Mouse (Mus musculus) midbrain, embryonic 13.5 days (tissue): ENCODE measurements at regions not wholly inside any gene's neighbourhood (a gene's known extent, or its start where the extent isn't known, plus 50 kb on each side); places are given as distances from the start of the nearest gene placed in this dataset.

ENCODE experiments used
- ATAC-seq: fragments of 200-750 bp; cut with Nextera tagmentation; 2 replicates; pipeline ENCODE4 v1.8.0; 2017; ENCODE audit warnings: mild to moderate bottlenecking, moderate TSS enrichment, moderate library complexity
- H3K27ac ChIP-seq: fragments of 300-500 bp; sonication (generic); 2 replicates; pipeline ENCODE4 v1.5.1; 2015; ENCODE audit warnings: inconsistent platforms, mild to moderate bottlenecking, moderate library complexity
- H3K27me3 ChIP-seq: fragments of 300-500 bp; sonication (generic); 2 replicates; pipeline ENCODE4 v1.6.1; 2015; ENCODE audit warnings: mild to moderate bottlenecking, inconsistent platforms
- H3K36me3 ChIP-seq: fragments of 300-500 bp; sonication (generic); 2 replicates; pipeline ENCODE4 v1.6.1; 2015; ENCODE audit warnings: mild to moderate bottlenecking, inconsistent platforms
- H3K4me1 ChIP-seq: fragments of 300-500 bp; sonication (generic); replicated peaks from 2 replicates; pipeline ENCODE4 v1.6.1; 2015; ENCODE audit warnings: inconsistent platforms
- H3K4me2 ChIP-seq: fragments of 300-500 bp; sonication (generic); replicated peaks from 2 replicates; pipeline ENCODE4 v1.6.1; 2015; ENCODE audit warnings: moderate library complexity, mild to moderate bottlenecking, inconsistent platforms
- H3K4me3 ChIP-seq: fragments of 300-500 bp; sonication (generic); replicated peaks from 2 replicates; pipeline ENCODE4 v1.5.1; 2015; ENCODE audit warnings: mild to moderate bottlenecking, inconsistent platforms
- H3K9ac ChIP-seq: fragments of 300-500 bp; sonication (generic); replicated peaks from 2 replicates; pipeline ENCODE4 v1.6.1; 2015; ENCODE audit warnings: mild to moderate bottlenecking, inconsistent platforms
- H3K9me3 ChIP-seq: fragments of 300-500 bp; sonication (generic); 2 replicates; pipeline ENCODE4 v1.6.1; 2016; ENCODE audit warnings: mild to moderate bottlenecking, inconsistent platforms
- WGBS: fragments of 180-500 bp; shearing (Covaris S2); methylation state at CpG from one replicate; pipeline ENCODE4 v1.1.7; 2015; 5-methylcytosine and 5-hydroxymethylcytosine counted together

- no peaks in the 10 kb centered on the region for H3K4me1 ChIP-seq
- H3K36me3 ChIP-seq, result no peaks in the 10 kb centered on the region
- H3K9me3 ChIP-seq, result no peaks in the 10 kb centered on the region
- H3K4me3 ChIP-seq, result no peak overlapping the region
- no peaks in the 10 kb centered on the region for H3K27me3 ChIP-seq
- H3K9ac ChIP-seq, result no peak overlapping the region
- no peak for ATAC-seq
- H3K4me2 ChIP-seq, result no peak overlapping the region
- 75% methylated on average over 2 of the region's 2 CpGs for WGBS
- no peak overlapping the region for H3K27ac ChIP-seq
Measured at GRCm38 (mm10) chr15:68014605-68015305, 1514.0 kb upstream of the Lrrc6 start.

- H3K4me1 ChIP-seq, result no peaks in the 10 kb centered on the region
- no peaks in the 10 kb centered on the region for H3K27me3 ChIP-seq
- H3K4me3 ChIP-seq, result no peak overlapping the region
- no peaks in the 10 kb centered on the region for H3K9me3 ChIP-seq
- H3K27ac ChIP-seq, result no peak overlapping the region
- WGBS, result 81% methylated on average over 1 of the region's 1 CpGs
- H3K4me2 ChIP-seq, result no peak overlapping the region
- no peaks in the 10 kb centered on the region for H3K36me3 ChIP-seq
- H3K9ac ChIP-seq, result no peak overlapping the region
- no peak for ATAC-seq
Measured at GRCm38 (mm10) chr15:68011162-68011561, 1510.5 kb upstream of the Lrrc6 start.

- Histone ChIP-seq H3K9ac (no peak overlapping the region), H3K4me3 (no peak overlapping the region), H3K4me2 (no peak overlapping the region), H3K9me3 (no peaks in the 10 kb centered on the region), H3K36me3 (no peaks in the 10 kb centered on the region), H3K27me3 (no peaks in the 10 kb centered on the region), H3K4me1 (no peaks in the 10 kb centered on the region), H3K27ac (no peak overlapping the region)
- WGBS, result 96% methylated on average over 1 of the region's 1 CpGs
- ATAC-seq, result no peak
Measured at GRCm38 (mm10) chr15:68010189-68010588, 1509.5 kb upstream of the Lrrc6 start.

GRCm38 (mm10) chr15:68004798-68005197 is 1504.1 kb upstream of the Lrrc6 start:
- H3K27me3 ChIP-seq, result no peaks in the 10 kb centered on the region
- H3K36me3 ChIP-seq, result no peaks in the 10 kb centered on the region
- no peaks in the 10 kb centered on the region for H3K9me3 ChIP-seq
- H3K4me2 ChIP-seq, result no peak overlapping the region
- H3K4me1 ChIP-seq, result no peaks in the 10 kb centered on the region
- WGBS, result 70% methylated on average over 5 of the region's 5 CpGs
- no peak overlapping the region for H3K27ac ChIP-seq
- no peak overlapping the region for H3K9ac ChIP-seq
- ATAC-seq, result no peak
- no peak overlapping the region for H3K4me3 ChIP-seq

- 82% methylated on average over 7 of the region's 7 CpGs for WGBS
- Histone ChIP-seq H3K9ac (no peak overlapping the region), H3K27ac (no peak overlapping the region), H3K9me3 (no peaks in the 10 kb centered on the region), H3K4me2 (no peak overlapping the region), H3K36me3 (no peaks in the 10 kb centered on the region), H3K27me3 (no peaks in the 10 kb centered on the region), H3K4me1 (no peaks in the 10 kb centered on the region), H3K4me3 (no peak overlapping the region)
- ATAC-seq, result no peak
Measured at GRCm38 (mm10) chr15:67996532-67996931, 1495.8 kb upstream of the Lrrc6 start.

DNA sequence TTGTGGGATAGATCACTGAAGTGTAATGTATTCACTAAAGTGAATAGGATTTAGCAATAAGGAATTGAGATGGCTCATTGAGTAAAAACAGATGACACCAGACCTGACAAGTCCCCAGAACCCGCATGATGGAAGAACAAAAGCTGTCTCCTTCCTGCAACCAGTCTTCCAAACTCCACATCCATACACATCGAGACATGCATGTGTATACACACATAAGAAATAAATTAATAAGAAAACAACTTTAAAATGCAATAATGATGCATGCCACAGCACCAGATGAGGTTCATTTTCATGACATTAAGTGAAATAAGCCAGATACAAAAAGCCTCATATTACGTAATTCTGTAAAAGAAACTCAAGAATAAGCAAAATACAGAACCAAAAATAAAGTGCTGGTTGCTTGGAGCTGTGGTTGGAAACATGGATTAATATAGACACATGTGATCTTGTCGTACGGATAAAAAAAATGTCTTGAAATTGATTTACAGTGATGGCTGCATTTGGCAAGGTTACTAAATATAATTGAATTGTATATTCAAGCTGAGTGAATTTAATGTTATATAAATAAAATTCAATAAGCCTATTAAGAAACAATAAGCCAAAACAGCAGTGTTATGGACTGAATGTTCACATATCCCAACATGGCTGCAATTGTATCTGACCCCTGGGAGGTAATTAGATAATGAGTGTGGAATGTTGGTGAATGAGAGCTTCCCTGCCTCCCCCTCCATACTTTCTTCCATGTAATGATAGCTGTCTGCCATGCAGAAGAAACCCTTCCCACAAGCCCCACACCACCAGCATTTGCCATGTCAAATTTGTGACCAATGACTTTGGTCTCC is 1488.9 kb upstream of the Lrrc6 start:
- no peak overlapping the region for H3K4me3 ChIP-seq
- no peak for ATAC-seq
- WGBS, result 82% methylated on average over 5 of the region's 5 CpGs
- no peaks in the 10 kb centered on the region for H3K9me3 ChIP-seq
- no peak overlapping the region for H3K4me2 ChIP-seq
- no peaks in the 10 kb centered on the region for H3K4me1 ChIP-seq
- no peaks in the 10 kb centered on the region for H3K36me3 ChIP-seq
- no peak overlapping the region for H3K27ac ChIP-seq
- H3K27me3 ChIP-seq, result no peaks in the 10 kb centered on the region
- no peak overlapping the region for H3K9ac ChIP-seq

- no peaks in the 10 kb centered on the region for H3K4me1 ChIP-seq
- H3K9me3 ChIP-seq, result no peaks in the 10 kb centered on the region
- no peak for ATAC-seq
- no peak overlapping the region for H3K27ac ChIP-seq
- H3K36me3 ChIP-seq, result no peaks in the 10 kb centered on the region
- WGBS, result 95% methylated on average over 4 of the region's 4 CpGs
- no peaks in the 10 kb centered on the region for H3K27me3 ChIP-seq
- no peak overlapping the region for H3K4me3 ChIP-seq
- no peak overlapping the region for H3K4me2 ChIP-seq
- H3K9ac ChIP-seq, result no peak overlapping the region
Measured at GRCm38 (mm10) chr15:67987941-67988340, 1487.2 kb upstream of the Lrrc6 start.

DNA sequence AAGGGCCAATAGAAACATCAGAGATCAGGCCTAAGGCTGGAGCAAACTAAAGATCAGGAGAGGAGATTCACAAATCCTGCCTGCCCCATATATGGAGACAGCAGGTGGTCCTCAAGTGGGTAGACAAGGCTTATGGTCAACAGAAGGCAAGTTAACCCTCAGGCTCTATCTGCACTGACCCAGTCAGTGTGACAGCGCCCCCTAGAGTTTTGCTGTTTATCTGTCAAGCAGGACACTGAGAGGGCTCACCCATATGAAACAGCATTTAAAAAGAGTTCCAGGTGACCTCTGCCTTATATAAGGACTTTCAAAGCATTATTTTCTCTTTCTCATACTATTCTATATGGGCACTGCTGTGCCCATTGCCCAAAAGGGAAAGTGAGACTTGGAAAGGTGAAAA is 1482.5 kb upstream of the Lrrc6 start:
- no peak overlapping the region for H3K9ac ChIP-seq
- no peaks in the 10 kb centered on the region for H3K9me3 ChIP-seq
- H3K27ac ChIP-seq, result no peak overlapping the region
- no peaks in the 10 kb centered on the region for H3K27me3 ChIP-seq
- H3K4me1 ChIP-seq, result no peaks in the 10 kb centered on the region
- no peak overlapping the region for H3K4me2 ChIP-seq
- H3K36me3 ChIP-seq, result no peaks in the 10 kb centered on the region
- no peak for ATAC-seq
- no peak overlapping the region for H3K4me3 ChIP-seq
- 17% methylated on average over 1 of the region's 1 CpGs for WGBS

- Histone ChIP-seq H3K27me3 (no peaks in the 10 kb centered on the region), H3K4me3 (no peak overlapping the region), H3K4me1 (no peaks in the 10 kb centered on the region), H3K36me3 (no peaks in the 10 kb centered on the region), H3K4me2 (no peak overlapping the region), H3K9ac (no peak overlapping the region), H3K9me3 (no peaks in the 10 kb centered on the region), H3K27ac (no peak overlapping the region)
- WGBS, result 94% methylated on average over 3 of the region's 3 CpGs
- no peak for ATAC-seq
Measured at GRCm38 (mm10) chr15:67981876-67982275, 1481.2 kb upstream of the Lrrc6 start.

GRCm38 (mm10) chr15:67979451-67979850 is 1478.7 kb upstream of the Lrrc6 start:
- H3K27me3 ChIP-seq, result no peaks in the 10 kb centered on the region
- WGBS, result 83% methylated on average over 3 of the region's 3 CpGs
- ATAC-seq, result no peak
- H3K9me3 ChIP-seq, result no peaks in the 10 kb centered on the region
- H3K27ac ChIP-seq, result no peak overlapping the region
- no peaks in the 10 kb centered on the region for H3K36me3 ChIP-seq
- no peak overlapping the region for H3K4me3 ChIP-seq
- no peak overlapping the region for H3K4me2 ChIP-seq
- no peaks in the 10 kb centered on the region for H3K4me1 ChIP-seq
- H3K9ac ChIP-seq, result no peak overlapping the region

GRCm38 (mm10) chr15:67977210-67977609 is 1476.5 kb upstream of the Lrrc6 start:
- ATAC-seq, result no peak
- H3K36me3 ChIP-seq, result no peaks in the 10 kb centered on the region
- 75% methylated on average over 2 of the region's 2 CpGs for WGBS

DNA sequence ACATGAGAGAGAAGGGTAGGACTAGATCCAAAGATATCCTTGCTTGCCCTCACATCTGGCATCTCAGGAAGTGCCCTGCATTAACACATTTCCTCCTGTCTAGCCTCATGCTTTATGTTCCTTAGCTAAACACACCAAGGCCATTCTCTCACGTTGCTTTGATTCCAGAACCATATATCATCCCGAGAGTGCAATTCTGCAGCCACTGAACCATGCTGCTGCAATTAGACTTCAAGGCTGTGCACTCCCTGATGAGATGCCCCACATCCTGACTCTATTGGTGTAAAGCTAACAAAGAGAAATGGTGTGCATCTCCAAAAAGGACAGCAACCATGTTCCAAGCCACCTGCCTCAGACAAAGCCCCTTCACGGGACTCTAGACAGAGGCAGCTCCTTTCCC is 1471.3 kb upstream of the Lrrc6 start:
- Histone ChIP-seq H3K4me2 (no peak overlapping the region), H3K36me3 (no peaks in the 10 kb centered on the region), H3K27ac (no peak overlapping the region), H3K4me1 (no peaks in the 10 kb centered on the region), H3K9ac (no peak overlapping the region), H3K9me3 (no peaks in the 10 kb centered on the region), H3K4me3 (no peak overlapping the region), H3K27me3 (no peaks in the 10 kb centered on the region)
- 74% methylated on average over 3 of the region's 3 CpGs for WGBS
- no peak for ATAC-seq

More at GRCm38 (mm10) chr15:67977210-67977609, 1476.5 kb upstream of the Lrrc6 start:
- no peak overlapping the region for H3K4me3 ChIP-seq
- H3K9ac ChIP-seq, result no peak overlapping the region
- H3K27ac ChIP-seq, result no peak overlapping the region
- no peaks in the 10 kb centered on the region for H3K4me1 ChIP-seq
- no peak overlapping the region for H3K4me2 ChIP-seq
- H3K9me3 ChIP-seq, result no peaks in the 10 kb centered on the region
- H3K27me3 ChIP-seq, result no peaks in the 10 kb centered on the region
